Mouse (Mus musculus): ENCODE data around the gene Srpr.

DNA sequence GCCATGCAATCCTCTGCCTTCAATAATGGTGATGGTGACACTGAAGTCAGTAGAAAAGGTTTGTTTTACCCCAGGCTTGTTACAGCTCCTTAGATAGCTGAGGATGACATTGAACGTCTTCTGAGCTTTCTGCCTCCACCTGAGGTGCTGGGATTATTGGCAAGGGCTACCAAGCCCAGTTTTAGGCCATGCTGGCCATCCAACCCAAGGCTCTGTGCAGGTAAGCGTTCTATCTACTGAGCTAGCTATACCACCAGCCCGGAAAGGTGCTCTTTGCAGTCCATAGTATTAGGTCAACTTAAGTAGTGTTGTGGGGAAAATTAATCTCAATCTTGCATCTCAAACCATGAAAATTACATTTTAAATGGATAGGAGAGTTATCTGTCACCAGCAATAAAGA is 2.4 kb upstream of the Srpr start:
- TF ChIP-seq CTCF (IDR thresholded peaks at IDR 0.05; ENCODE audit: low read depth, low read length): no peak
- no peak for TF ChIP-seq POLR2A (IDR thresholded peaks at IDR 0.05; ENCODE audit: insufficient read depth, low read length)

All from ES-Bruce4 (cell line).